Mouse (Mus musculus): Measurements from ENCODE around the gene Scel.

Scel gene

DNA sequence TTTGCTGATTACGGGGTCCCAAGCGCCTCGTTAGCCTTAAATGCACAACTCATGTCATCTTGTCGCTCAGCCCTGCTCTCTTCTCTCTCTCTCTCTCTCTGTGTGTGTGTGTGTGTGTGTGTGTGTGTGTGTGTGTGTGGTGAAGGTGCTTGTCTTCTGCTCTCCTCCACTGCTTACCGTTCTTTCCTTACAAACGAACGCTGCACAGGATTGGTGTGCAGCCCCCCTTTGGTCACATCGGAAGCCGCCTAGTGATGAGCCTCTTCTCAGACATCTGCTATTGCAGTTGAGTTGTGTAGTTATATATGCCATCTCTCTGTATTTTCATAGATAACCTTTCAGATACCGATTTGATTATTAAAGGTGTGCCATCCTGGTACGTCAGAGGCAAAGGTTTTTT, 138.0 kb downstream of the Scel start:
- no peak for DNase-seq (ENCODE audit: low read depth, low spot score)

DNA sequence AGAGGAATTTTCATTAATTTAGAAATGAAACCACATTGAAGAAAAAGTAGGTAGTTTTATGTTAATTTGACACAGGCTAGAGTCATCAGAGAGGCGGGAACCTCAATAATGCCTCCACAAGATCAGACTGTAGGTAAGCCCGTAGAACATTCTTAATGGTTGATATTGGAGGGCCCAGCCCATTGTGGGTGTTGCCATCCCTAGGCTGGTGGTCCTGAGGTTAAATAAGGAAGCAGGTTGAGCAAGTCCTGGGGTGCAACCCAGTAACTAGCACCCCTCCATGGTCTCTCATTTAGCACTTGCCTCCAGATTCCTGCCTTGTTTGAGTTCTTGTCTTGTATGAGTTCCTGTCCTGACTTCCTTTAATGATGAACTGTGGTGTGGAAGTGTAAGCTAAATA, 138.4 kb downstream of the Scel start:
- DNase-seq (ENCODE audit: low read depth, low spot score) = peak; percentile 51

DNA sequence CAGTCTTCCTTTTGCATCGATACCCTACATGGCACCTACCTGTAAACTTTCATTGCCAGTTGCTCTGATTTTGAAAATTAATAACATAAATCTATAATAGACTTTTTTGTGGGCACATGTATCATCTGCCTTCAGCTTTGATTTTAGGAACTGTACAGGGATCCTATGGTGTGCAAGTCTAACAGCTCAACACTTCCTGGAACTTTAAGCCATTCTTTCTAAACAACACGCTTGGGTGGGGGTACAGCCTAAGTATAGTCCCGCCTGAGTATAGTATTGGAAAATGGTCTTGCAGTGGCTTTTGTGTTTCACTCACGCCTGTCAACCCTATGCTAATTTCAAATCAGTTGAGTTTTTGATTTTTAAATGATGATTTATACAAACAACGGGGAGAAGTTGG, 139.4 kb downstream of the Scel start:
- no peak for DNase-seq (ENCODE audit: low read depth, low spot score)

DNA sequence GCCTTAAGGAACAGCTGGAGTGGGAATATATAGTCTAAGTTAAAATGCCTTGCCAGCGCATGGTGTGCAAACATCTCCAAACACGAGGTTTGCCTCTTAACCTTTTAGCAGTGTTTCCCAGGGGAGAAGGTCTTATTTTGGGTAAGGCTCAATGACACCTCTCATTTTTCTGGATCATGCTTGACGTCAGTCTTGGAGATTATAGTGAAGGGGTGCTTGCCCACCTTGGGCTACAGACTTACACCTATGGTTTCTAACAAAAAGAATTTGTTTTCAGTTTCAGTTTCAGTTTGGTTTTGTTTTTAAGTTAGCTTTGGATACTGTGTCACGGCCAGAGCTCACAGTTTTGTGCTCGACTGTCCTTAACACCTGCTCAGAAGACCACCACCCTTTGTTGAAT, 140.7 kb downstream of the Scel start:
- DNase-seq (ENCODE audit: low read depth, low spot score) = peak; percentile 74

DNA sequence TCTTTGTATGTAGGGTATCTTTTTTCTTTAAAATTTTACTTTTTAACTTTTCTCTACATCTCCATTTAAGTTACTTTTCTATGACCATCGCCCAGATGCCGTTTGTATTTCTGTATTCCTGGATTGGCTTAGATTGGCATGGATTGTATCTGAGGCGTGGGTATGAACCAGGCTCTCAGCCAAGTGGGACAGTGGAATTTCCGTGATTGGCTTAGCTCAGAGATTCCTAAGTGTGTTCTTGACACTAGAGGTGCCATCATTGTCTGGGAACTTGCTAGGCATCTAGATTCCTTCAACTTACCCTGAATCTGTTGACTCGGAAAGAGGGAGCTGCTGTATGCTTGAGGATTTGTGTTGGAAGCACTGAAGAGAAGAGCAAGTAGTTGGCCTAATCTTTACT, 142.3 kb downstream of the Scel start:
- DNase-seq (ENCODE audit: low read depth, low spot score) = no peak

DNA sequence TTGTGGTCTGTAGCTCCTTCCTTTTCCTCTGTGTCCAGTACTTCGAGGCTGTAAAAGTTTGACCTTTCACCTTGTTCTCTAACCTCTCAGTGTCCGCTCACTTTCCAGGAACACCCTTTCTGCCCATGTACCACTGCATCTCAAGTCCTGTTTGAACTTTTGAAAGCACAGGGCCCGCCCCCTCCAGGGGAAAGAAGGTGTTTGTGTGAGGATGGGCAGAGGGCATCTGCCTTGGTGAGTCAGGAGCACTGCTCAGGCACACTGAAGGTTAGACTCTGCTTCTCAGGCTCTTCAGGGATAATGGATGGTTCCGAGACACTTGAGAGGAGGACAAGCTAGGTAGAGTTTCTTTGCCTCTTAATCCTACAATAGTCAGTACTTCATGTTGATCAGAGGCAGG, 144.7 kb downstream of the Scel start:
- no peak for DNase-seq (ENCODE audit: low read depth, low spot score)

Data from CD4-positive helper T cell, adult 2 months (primary cell).